Mouse (Mus musculus): Measurements from ENCODE around the gene Ccr5. TPM values are rescaled to one million over a fixed set of nuclear protein-coding genes. Genes with fewer than 3 reads are reported as not detected.

The Ccr5 gene
- 4.4 and 10.0 TPM in 2 replicates for polyA plus RNA-seq (2012; rRNA removed; ENCODE audit: low replicate concordance)

GRCm38 (mm10) chr9:124121387-124122184, at the start of gene Ccr5:
Gene Ccr5 (plus strand): TSS chr9:124121543.

DNA sequence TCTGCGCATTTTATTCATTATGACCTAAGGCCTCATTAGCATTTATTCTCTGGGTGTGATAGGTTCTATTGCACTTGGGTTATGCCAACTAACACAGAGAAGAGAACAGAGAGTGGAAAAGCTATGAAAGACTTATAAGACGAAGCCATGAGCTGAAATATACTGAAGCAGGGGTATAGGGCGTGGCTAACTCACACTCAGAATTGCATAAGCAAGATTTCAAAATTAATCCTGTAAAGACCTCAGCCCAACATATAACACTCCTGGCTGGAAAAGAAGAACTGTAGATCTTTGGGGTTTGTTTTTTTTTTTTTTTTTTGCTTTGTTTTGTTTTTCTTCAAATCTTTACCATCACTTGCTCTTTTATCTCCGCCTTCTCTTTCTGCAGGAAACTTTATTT, 19.6 kb upstream of the Ccr5 start, which contains the start of gene Ccr2:
Ccr2 (plus strand) TSS at position 228 of the 400 bp plus-strand sequence.

Other genes with a start within 250 kb of the Ccr5 start
- 3.4 and 5.1 TPM in 2 replicates for gene Ccr1, start 152.9 kb upstream of the Ccr5 start, polyA plus RNA-seq (2012; rRNA removed; ENCODE audit: low replicate concordance)
- 0.20 and 0.44 TPM in 2 replicates for gene Ccr1l1, start 143.1 kb upstream of the Ccr5 start, polyA plus RNA-seq (2012; rRNA removed; ENCODE audit: low replicate concordance)
- 0.27 and 2.5 TPM in 2 replicates for gene Ccr3, start 99.6 kb upstream of the Ccr5 start, polyA plus RNA-seq (2012; rRNA removed; ENCODE audit: low replicate concordance)
- 7.1 and 14.7 TPM in 2 replicates for gene Ccr2, start 19.6 kb upstream of the Ccr5 start, polyA plus RNA-seq (2012; rRNA removed; ENCODE audit: low replicate concordance)
- gene 2010315B03Rik, start 191.2 kb downstream of the Ccr5 start, polyA plus RNA-seq (2012; rRNA removed; ENCODE audit: low replicate concordance): 4.3 TPM in 2 replicates